Mouse (Mus musculus): Measurements from ENCODE around the gene Fam136a. TPM values are rescaled to one million over a fixed set of nuclear protein-coding genes. Genes with fewer than 3 reads are reported as not detected.
"Not testable (repeated sequence)": the region's sequence is repeated elsewhere in the genome, so short reads cannot be mapped to it uniquely, and the experiment has no call there.

The Fam136a gene
- polyA plus RNA-seq, 1 experiment, result 6.7 TPM

GRCm38 (mm10) chr6:86378341-86378740 lies 12.9 kb downstream of the Fam136a start:
- H3K4me1 ChIP-seq, result peaks cover 7% of the 10 kb centered on the region
- H3K4me3 ChIP-seq (replicated peaks), result no peak overlapping the region
- no peaks in the 10 kb centered on the region for H3K27me3 ChIP-seq (replicated peaks)
- H3K36me3 ChIP-seq (replicated peaks; ENCODE audit: low read length), result peaks cover 58% of the 10 kb centered on the region
- TF ChIP-seq GATA1 (IDR thresholded peaks at IDR 0.05; ENCODE audit: borderline replicate concordance, low read length) (no peak), FLI1 (IDR thresholded peaks at IDR 0.05; ENCODE audit: low read length) (no peak)
- no peaks in the 10 kb centered on the region for H3K9me3 ChIP-seq

- H3K4me1 ChIP-seq, result peaks cover 15% of the 10 kb centered on the region
- H3K9me3 ChIP-seq; H3K27me3 ChIP-seq (replicated peaks); H3K4me3 ChIP-seq (replicated peaks): not testable (repeated sequence)
- H3K36me3 ChIP-seq (replicated peaks; ENCODE audit: low read length), result peaks cover 47% of the 10 kb centered on the region
Observed at GRCm38 (mm10) chr6:86380112-86380511, 14.7 kb downstream of the Fam136a start.

- H3K36me3 ChIP-seq (replicated peaks; ENCODE audit: low read length), result peaks cover 38% of the 10 kb centered on the region
- TF ChIP-seq FLI1 (IDR thresholded peaks at IDR 0.05; ENCODE audit: low read length) (no peak), GATA1 (IDR thresholded peaks at IDR 0.05; ENCODE audit: borderline replicate concordance, low read length) (no peak)
- H3K4me3 ChIP-seq (replicated peaks), result no peak overlapping the region
- H3K9me3 ChIP-seq, result no peaks in the 10 kb centered on the region
- H3K4me1 ChIP-seq, result peaks cover 21% of the 10 kb centered on the region
- no peaks in the 10 kb centered on the region for H3K27me3 ChIP-seq (replicated peaks)
Observed at GRCm38 (mm10) chr6:86382551-86382950, 17.1 kb downstream of the Fam136a start.

GRCm38 (mm10) chr6:86383370-86383769 lies 17.9 kb downstream of the Fam136a start:
- Histone ChIP-seq H3K9me3 (no peaks in the 10 kb centered on the region), H3K36me3 (replicated peaks; ENCODE audit: low read length) (peaks cover 38% of the 10 kb centered on the region)
- TF ChIP-seq GATA1 (IDR thresholded peaks at IDR 0.05; ENCODE audit: borderline replicate concordance, low read length) (no peak), FLI1 (IDR thresholded peaks at IDR 0.05; ENCODE audit: low read length) (no peak)

GRCm38 (mm10) chr6:86384692-86385091 lies 19.2 kb downstream of the Fam136a start:
- H3K4me3 ChIP-seq (replicated peaks), result no peak overlapping the region
- no peaks in the 10 kb centered on the region for H3K9me3 ChIP-seq
- H3K27me3 ChIP-seq (replicated peaks), result no peaks in the 10 kb centered on the region
- peaks cover 21% of the 10 kb centered on the region for H3K4me1 ChIP-seq
- peaks cover 36% of the 10 kb centered on the region for H3K36me3 ChIP-seq (replicated peaks; ENCODE audit: low read length)
- TF ChIP-seq GATA1 (IDR thresholded peaks at IDR 0.05; ENCODE audit: borderline replicate concordance, low read length) (no peak), FLI1 (IDR thresholded peaks at IDR 0.05; ENCODE audit: low read length) (no peak)

More at GRCm38 (mm10) chr6:86383370-86383769, 17.9 kb downstream of the Fam136a start:
- peaks cover 21% of the 10 kb centered on the region for H3K4me1 ChIP-seq
- no peaks in the 10 kb centered on the region for H3K27me3 ChIP-seq (replicated peaks)
- no peak overlapping the region for H3K4me3 ChIP-seq (replicated peaks)

GRCm38 (mm10) chr6:86385362-86386104 lies 20.1 kb downstream of the Fam136a start:
- H3K27me3 ChIP-seq (replicated peaks), result no peaks in the 10 kb centered on the region
- no peak overlapping the region for H3K4me3 ChIP-seq (replicated peaks)
- H3K4me1 ChIP-seq, result peaks cover 21% of the 10 kb centered on the region
- H3K36me3 ChIP-seq (replicated peaks; ENCODE audit: low read length), result peaks cover 41% of the 10 kb centered on the region
- no peak for TF ChIP-seq GATA1 (IDR thresholded peaks at IDR 0.05; ENCODE audit: borderline replicate concordance, low read length)
- no peak for TF ChIP-seq FLI1 (IDR thresholded peaks at IDR 0.05; ENCODE audit: low read length)
- no peaks in the 10 kb centered on the region for H3K9me3 ChIP-seq

GRCm38 (mm10) chr6:86387313-86387712 lies 21.9 kb downstream of the Fam136a start:
- H3K4me1 ChIP-seq, result peaks cover 21% of the 10 kb centered on the region
- no peak for TF ChIP-seq FLI1 (IDR thresholded peaks at IDR 0.05; ENCODE audit: low read length)
- TF ChIP-seq GATA1 (IDR thresholded peaks at IDR 0.05; ENCODE audit: borderline replicate concordance, low read length), result no peak
- peaks cover 59% of the 10 kb centered on the region for H3K36me3 ChIP-seq (replicated peaks; ENCODE audit: low read length)
- no peaks in the 10 kb centered on the region for H3K9me3 ChIP-seq
- H3K27me3 ChIP-seq (replicated peaks), result no peaks in the 10 kb centered on the region
- no peak overlapping the region for H3K4me3 ChIP-seq (replicated peaks)

- Histone ChIP-seq H3K4me3 (replicated peaks) (no peak overlapping the region), H3K27me3 (replicated peaks) (no peaks in the 10 kb centered on the region), H3K4me1 (peaks cover 17% of the 10 kb centered on the region), H3K9me3 (no peaks in the 10 kb centered on the region), H3K36me3 (replicated peaks; ENCODE audit: low read length) (peaks cover 65% of the 10 kb centered on the region)
- no peak for TF ChIP-seq FLI1 (IDR thresholded peaks at IDR 0.05; ENCODE audit: low read length)
- TF ChIP-seq GATA1 (IDR thresholded peaks at IDR 0.05; ENCODE audit: borderline replicate concordance, low read length), result no peak
Observed at GRCm38 (mm10) chr6:86388461-86388860, 23.0 kb downstream of the Fam136a start.

- Histone ChIP-seq H3K4me1 (peaks cover 15% of the 10 kb centered on the region), H3K4me3 (replicated peaks) (no peak overlapping the region), H3K36me3 (replicated peaks; ENCODE audit: low read length) (peaks cover 71% of the 10 kb centered on the region), H3K9me3 (no peaks in the 10 kb centered on the region), H3K27me3 (replicated peaks) (no peaks in the 10 kb centered on the region)
- TF ChIP-seq FLI1 (IDR thresholded peaks at IDR 0.05; ENCODE audit: low read length), result no peak
- no peak for TF ChIP-seq GATA1 (IDR thresholded peaks at IDR 0.05; ENCODE audit: borderline replicate concordance, low read length)
Observed at GRCm38 (mm10) chr6:86391326-86391725, 25.9 kb downstream of the Fam136a start.

GRCm38 (mm10) chr6:86393187-86393586 lies 27.7 kb downstream of the Fam136a start:
- Histone ChIP-seq H3K4me1 (peaks cover 30% of the 10 kb centered on the region), H3K36me3 (replicated peaks; ENCODE audit: low read length) (peaks cover 55% of the 10 kb centered on the region), H3K9me3 (no peaks in the 10 kb centered on the region), H3K27me3 (replicated peaks) (no peaks in the 10 kb centered on the region), H3K4me3 (replicated peaks) (no peak overlapping the region)
- no peak for TF ChIP-seq GATA1 (IDR thresholded peaks at IDR 0.05; ENCODE audit: borderline replicate concordance, low read length)
- no peak for TF ChIP-seq FLI1 (IDR thresholded peaks at IDR 0.05; ENCODE audit: low read length)
